Mouse (Mus musculus) urinary bladder, postnatal 25 days (tissue): ENCODE measurements at regions not wholly inside any gene's neighbourhood (a gene's known extent, or its start where the extent isn't known, plus 50 kb on each side); places are given as distances from the start of the nearest gene placed in this dataset.

Experiments
- DNase-seq: peaks from one replicate; pipeline ENCODE4 v3.0.0; 2022; ENCODE audit warnings: low spot score

DNA sequence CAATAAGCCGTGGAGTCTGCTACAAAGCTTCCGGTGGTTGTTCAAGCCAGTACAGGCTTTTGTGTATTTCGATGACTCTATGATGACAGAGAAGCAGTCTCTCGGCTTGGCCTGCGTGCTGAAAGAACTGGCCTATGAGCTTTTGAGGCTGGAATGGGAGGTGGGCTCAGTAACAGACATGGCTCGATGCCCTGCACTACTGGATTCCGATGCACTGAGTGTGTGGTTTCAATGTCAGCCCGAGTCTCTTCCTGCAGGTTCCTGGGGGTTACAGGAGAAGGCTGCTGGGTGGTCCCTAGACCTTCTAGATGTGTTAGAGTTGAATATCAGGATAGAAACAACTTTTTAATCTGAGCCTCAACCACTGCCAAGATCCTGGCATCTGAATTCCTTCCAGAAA is 53.2 kb downstream of the Gm815 start:
- no peak for DNase-seq

DNA sequence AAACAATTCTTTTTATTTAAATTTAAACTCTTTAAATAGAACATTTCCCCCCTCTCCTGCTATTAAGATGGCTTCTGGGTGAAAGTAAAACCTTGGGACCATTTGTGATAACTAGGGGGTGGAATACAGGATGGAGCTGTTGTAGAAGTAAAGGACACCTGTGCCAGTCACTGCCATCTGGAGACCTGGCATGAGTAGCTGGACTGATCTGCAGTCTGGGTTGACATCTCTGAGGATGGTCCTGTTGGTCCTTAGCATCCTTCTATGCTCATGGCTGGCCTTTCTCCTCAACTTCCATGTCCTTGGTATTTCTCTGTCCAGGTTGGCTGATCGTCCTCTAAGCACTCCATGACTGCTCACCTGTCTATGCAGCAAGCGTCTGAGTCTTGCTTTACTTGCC is 58.3 kb downstream of the Gm815 start:
- no peak for DNase-seq

DNA sequence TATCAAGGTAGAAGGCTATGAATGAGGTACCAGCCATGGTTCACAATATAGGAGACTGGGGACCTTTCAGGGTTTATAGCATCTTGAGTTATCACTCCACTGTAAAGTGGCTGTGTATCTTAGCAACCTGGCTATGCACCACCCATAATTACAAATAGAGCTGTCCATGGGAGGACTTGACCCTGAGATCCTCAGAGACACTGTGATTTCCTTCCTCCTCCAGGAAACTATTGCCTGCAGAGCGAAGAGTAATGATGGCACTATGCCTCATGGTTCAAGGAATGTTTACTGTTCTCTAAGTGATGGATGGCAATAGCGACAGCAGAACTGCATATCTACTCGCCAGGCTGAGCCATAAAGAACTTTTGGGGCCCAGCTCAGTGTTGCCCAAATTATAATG is 60.9 kb downstream of the Gm815 start:
- no peak for DNase-seq

DNA sequence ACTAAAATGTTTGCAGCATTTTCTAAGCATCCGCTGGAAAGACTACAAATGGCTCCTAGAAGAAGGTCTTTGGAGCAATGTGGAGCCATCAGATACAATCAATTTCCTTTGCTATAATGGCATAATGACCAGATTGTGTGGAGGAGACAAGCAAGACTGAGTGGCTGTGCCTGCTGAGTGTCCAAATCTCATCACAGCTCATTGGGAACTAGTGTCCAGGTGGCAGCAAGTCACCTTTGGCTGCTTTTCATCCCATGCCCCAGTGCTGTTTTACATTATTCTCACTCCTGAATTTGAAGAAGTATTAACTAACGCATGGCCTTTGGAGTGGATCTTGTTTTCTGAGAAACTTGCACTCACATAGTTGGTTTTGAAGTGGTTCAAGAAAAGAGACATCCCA is 62.8 kb downstream of the Gm815 start:
- no peak for DNase-seq

DNA sequence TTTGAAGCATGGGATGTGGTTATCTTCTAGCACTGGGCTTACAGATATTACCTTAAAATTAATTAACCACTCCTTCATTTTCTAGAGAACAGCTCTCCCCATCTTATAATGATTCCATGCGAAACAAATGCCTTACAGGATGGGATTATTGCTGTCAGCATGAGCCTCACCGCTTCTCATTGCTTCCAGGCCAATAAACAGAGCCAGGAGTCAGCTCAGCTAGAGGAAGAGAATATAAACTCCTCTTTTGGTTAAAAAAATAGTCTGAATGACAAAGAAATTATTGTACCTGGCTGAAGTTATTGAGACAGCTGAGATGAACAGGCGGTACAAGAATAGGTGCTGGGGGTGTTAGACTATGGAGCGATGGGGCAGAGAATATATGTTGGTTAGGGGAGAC is 63.5 kb downstream of the Gm815 start:
- no peak for DNase-seq

DNA sequence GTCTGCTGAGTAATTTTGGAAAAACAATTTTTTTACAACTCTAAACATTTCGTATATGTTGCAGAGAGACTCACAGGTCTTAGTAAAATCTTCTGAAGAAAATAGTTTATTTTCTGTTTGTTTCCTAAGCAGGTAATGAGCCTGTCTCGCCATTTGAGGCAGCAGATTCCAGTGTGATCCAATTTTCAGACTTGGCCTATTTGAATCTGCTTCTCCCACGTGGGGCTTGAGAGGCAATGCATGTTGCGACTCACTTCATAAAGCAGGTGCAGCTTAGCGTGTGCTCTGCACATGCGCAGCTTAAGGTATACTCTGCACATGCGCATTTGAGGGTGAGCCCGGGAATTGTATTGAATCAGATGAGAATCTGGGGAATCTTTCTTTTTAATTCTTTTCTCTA is 67.7 kb downstream of the Gm815 start:
- DNase-seq: no peak

DNA sequence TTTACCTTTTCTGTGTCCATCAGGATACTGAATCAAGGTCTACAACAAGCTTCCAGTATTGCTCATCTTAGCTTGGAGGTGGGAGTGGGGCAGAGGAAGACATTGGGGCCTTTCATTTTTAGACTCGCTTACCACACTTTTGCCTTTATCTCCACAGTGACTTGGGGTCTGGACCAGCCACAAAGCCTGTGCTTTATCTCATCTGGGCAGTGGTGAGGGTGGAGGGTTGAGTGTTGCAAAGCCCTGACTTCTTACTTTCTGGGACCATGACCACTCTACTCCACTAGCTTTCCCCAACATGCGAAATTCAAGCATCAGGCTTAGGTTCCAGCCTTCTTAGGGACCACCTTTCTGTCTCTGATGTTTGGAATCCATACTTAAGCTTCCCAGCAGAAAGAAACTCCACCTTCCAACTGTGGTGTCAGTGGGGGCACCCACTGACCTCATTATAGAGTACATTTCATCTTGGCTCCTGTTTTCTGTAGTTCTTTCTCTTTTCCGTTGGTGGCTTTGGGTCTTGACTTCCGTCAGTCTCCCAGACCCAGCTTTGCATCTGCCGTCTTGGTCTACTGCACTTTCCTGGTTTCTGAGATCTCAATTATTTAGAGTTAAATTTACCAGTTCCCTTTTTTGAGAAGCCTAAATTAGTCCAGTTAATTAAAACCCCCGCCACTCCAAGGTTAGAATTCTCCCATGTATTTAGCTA is 80.5 kb downstream of the Gm815 start:
- no peak for DNase-seq

DNA sequence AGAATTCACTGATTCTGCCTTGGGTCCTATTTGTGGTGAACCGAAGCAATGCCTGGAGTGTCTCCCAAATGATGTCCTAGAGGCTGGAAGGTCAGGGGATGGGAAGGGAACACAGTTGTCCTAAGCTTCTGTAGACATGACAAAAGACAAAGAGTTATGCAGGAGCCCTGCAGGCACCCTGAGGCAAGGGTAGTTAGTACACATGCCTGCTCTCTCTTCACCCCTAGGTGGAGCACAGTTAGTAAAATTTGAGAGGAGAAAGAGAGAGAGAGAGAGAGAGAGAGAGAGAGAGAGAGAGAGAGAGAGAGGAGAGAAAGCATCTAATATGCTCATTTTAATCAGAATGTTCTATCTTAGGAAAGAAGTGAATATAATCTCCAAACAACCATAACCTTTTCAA is 87.4 kb downstream of the Gm815 start:
- no peak for DNase-seq

DNA sequence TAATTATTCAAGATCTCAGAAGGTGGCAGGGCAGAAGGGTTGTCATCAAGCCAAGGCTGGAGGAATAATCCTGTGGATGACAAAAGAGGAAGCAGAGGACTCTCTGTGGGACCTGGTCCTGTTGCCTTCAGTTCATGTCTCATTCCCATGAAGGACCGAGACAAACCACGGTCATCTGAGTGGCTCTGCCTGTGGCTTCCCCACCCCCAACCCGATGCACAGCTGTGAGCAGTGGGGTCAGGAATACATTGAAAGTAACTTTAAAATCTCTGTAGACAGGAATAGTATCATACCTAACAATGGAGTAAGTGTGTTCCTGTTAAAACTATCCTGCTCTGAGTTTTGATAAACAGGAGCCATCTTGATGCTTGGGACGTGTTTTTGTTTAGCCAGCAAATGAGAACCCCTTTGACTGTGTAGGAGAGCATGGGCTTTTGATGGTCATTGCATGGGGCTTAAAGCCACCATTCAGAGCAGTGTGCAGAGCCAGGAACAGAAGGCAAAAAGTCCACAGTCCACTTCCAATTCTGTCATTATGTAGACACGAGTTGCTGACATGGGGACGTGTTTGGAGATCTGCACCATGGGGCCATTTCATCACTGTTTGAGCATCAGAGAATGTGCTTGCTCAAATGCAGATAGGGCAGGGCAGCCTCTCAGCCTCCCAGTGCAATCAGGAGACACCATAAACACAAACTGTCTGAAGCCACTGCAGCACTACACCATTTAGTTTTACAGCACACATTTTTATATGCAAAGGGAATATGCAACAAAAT is 88.3 kb downstream of the Gm815 start:
- DNase-seq: no peak

DNA sequence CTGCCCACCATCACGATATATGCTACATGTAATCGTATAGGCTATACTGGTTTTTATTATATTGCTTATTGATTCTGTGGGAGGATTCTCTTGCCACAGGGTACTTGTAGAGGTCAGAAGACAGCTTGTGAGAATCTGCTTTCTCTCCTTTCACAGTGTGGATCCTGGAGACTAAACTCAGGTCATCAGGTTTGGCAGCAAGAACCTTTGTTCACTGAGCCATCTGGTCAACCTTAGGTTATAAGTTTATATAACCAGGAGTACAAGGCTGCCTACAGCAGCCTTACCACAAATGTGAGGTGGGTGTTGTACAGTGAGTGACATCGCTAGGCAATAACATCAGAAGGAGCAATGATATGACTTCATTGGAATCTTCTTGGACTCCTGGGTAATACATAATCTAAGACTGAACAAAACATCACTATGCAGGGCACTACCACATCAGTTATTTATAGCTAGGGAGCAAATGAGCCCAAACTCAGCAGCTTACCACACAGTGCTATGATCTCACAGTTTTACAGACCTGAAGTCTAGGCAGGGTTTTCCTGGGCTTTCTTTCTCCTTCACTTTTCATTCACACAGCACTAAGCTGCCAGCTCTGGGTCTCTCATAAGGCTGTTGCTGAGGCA is 89.0 kb downstream of the Gm815 start:
- DNase-seq: no peak

DNA sequence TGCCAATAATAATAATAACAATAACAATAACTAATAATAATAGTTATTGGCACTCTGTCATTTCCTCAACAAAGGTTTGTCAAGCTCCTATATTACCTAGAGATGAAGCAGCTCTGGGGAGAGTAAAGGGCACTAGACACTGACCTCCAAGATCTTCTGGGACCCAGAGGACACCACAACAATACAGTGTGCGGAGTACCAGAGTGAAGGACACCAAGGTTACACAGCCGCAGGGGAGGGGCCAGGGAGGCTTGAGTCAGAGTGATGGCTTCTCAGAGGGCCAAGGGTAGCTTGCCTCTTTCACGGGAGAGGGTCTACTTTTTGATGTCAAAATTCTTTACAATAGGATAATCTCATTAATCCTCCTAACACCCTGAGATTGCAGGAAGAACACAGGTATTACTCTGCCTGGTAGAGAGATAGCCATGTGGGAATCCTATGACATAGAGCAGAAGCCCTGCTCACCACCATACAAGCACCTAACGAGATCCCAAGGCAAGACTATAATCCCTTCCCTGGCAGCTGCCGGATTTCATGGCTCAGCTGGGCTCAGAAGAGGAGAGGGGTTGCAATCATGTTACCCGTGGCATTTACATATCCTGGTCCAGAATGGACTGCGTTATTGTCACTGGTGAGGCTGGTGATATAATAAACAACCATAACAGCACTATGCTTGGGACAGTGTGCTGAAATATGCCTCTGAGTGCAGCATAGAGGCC is 91.1 kb downstream of the Gm815 start:
- no peak for DNase-seq

DNA sequence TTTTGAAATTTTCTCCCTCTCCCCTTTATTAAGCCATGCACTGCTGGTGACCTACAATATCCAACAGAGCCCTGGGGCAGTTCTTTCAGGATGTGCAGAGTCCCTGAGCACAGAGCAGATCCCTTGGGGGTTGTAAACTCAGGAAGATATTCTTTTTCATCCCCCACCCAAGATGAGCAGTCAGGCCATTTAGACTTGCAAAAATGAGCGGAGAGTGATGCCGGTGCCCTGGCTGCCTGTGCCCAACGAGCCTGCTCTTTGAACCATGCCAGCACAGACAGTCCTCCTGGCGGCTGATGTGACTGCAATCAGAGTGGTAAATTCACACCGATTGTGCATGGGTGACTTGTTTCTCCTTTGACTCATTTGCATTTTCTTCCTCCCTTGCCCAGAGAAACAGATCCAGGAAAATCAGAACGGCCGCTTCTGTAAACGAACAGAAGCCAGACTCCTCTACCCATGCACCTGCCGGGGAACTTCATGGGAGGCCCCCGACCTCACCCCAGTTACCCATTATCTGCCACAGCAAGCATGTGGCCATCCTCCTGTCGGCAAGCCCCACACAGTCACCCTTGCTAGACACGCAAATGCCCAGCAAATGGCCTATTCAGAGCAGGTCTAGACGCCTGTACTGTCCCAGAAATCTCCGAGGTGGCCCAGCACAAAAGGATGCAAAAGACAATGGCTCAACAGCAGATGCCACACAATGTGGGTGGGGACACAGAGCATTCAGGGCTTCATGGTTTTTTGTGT is 92.4 kb downstream of the Gm815 start:
- no peak for DNase-seq

DNA sequence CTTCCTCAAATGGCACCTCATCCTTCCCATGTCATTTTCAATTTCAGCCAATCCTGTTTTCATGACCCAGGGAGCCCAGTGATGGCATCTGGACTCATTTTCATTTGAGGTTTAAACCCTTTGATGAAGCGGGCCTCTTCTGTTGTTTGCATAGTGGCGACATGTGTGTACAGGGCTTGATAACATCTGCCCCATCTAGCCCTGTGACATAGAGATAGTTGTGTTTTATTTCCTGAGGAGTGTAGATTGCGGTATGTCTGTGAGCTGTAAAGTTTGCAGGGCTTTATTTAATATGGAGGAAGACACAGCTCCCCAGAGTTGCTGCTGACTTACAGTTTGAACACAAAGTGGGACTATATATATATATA is 92.9 kb downstream of the Gm815 start:
- no peak for DNase-seq

DNA sequence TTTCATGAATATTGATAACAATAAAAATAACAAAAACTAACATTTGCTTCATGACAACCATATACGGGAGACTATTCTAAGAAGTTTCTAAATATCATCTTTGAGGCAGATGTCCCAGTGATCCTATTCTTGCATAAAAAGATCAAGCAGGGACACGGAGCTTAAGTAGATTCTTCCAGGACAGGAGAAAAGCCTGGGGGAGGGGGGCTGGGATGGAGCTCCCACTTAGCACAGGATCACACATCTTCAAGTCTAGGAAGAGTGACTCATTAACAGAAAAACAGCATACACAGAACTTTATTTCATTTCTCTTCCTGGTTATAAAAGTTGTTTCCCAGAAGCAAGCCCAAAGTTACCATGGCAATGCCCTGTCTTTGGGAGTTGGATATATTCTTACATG is 93.6 kb downstream of the Gm815 start:
- DNase-seq: no peak

DNA sequence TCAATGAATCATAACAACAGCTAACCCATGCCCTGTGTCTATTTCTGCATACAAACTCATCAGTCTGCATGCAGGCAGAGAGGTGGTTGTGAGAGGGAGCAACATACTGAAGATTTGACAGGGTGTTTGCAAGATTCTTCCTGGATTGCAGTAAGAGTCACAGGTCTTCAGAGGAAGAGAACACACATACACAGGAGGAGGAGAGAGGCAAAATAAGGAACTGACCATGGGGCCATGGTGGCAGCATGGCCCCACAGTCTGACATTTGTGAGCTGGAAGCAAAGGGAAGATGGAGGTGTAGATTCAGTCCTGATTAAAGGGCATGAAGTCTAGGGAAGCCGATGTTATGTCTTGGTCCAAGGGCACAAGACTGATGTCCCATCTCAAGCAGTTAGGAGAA is 101.0 kb downstream of the Gm815 start:
- no peak for DNase-seq

DNA sequence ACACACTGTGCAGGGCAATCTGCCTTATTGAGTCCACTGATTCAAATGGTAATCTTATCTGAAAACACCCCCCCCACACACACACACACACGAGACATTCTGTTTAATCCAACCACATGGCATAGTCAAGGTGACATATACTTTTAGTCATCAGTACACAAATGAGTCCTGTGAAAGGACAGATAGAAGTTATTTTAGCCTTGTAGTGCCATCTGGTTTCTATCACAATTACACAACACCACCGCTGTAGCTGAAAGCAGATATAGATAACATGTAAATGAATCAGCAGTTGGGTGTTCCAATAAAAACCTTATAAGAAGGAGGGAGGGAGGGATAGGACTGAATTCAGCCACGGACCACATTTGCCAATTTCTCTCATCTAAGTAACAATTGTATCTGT is 101.5 kb downstream of the Gm815 start:
- DNase-seq: no peak

DNA sequence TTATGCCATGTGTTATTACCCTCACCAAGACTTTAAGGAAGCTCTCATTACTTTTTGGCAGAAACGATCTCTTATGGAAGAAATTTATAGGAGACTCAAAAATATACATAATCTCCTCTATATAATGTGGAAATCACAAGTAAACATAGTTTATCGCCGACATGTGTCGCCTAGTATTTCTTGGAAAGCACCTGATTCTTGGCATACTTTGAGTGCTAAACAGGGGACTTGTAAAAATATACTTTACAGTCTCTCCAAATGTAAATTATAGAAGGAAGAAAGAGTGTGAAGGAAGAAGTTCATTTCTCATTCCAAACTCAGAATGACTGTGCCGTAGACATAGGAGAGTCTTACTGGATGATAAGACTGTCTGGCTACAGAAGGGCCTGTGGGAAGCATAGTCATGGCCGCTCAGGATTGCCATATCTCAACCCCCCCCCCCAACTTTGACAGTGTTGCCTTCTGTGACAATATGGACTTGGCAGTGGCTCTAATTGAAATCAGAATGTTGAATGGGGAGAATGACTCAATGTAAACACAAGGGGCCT is 102.3 kb downstream of the Gm815 start:
- DNase-seq: no peak

DNA sequence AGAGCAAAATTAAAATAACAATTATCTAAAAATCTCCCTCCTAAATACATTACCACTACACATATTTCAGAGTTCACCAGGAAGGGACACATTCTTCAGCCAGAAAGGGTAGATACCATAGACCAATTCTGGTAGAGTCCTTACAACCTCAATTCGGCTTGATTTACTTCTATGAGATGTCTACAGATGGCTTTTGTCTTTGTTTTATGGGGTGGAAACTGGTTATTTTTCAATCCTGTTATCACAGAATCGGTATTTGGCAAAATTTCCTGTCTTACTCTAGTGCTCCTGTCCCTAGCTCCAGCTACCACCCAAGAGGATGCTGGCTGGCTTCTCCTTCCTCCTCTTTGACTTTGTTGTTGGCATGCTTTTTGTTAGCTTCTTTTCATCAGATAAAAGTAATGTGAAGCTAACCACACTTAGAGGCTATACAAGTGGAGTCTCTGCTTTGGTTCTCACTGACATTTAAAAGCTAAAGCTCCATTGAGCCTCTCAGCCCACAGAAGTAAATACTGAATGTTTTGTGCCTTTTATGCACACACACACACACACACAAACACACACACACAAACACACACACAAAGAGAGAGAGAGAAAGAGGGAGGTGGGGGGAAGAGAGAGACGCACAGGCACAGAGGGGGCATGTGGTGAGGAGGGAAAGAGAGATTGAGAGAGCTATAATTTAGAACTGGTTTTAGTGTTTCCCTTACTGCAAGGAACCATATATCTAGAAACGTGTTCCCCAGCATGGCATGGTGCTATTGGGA is 109.1 kb downstream of the Gm815 start:
- no peak for DNase-seq

DNA sequence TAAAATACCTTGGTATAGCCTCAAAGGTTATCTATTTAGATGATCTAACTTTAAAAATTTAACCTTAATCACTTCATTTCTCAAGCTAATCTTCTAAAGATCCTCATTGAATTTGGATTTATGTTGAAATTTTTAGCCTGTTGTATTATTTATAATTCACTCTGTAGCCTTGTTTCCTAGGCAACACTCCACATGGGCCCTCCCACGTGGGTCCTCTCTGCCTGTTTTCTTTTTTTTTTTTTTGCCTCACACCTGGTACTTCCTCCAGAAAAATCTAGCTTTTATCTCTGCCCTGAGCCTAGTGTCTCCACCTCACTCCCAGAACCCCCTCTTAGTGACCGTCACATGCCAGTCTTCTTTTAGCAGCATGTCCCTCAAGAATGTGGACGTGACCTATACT is 113.9 kb downstream of the Gm815 start:
- no peak for DNase-seq

DNA sequence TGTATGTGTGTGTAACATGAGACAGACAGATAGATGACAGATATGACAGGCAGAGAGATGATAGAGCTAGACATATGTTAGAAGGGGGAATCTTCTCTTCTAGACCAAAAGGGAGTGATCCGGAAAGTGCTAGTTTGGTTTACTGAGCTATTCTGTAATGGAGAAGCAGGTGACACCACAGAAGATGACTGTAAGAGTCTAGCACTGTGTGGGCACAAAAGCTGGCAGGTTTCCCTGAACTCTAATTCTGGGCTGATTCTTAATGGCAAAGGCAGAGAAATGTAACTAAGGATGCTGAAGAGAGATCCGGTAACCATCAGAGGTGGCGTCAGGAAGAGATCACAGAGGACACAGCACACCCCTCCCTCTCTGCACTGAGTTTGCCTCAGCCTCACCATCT is 136.2 kb downstream of the Gm815 start:
- no peak for DNase-seq

DNA sequence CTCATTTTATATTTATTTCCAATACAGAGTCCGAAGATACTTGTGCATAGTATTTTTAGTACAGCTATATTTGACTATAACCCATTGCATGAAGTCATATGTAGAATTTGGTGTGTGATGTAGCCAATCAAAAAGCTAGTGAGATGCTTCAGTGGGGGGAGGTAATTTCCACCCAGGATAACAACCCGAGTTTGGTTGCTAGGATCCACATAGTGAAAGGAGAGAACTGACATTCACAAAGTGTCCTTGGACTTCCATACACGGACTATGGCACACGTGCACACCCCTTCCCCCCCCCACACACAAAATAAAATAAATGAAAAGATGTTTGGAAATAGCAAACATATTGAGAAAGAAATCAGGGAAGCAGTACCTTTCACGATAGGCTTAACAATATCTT is 137.2 kb downstream of the Gm815 start:
- no peak for DNase-seq
